Mouse (Mus musculus) naive thymus-derived CD4-positive, alpha-beta T cell, adult 2 months (primary cell): Measurements from ENCODE around the gene Slco1c1.
"Not testable (repeated sequence)": the region's sequence is repeated elsewhere in the genome, so short reads cannot be mapped to it uniquely, and the experiment has no call there.

Source experiments
- DNase-seq: peaks from one replicate; pipeline ENCODE4 v3.0.0-alpha.2; 2011; ENCODE audit warnings: low read depth

Slco1c1 gene

DNA sequence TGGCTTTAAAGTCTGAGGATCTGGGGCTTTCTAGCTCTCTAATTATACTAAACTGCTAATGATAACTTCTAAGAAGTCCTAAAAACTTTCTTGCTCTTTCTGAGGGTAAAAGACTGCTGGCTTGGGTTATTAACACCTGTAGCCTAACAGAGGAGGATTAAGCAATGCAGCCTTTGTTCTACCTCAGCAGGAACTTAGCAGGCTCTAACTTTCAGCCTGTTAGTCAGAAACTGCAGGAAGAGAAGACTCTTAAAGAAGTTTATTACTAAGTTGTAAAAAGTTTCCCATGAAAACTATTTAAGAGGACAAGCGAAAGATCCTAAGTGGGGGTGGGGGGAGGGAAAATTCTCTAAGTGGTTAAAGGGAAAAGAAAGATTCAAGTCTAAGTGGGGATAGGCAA lies 65.8 kb downstream of the Slco1c1 start:
- no peak for DNase-seq

DNA sequence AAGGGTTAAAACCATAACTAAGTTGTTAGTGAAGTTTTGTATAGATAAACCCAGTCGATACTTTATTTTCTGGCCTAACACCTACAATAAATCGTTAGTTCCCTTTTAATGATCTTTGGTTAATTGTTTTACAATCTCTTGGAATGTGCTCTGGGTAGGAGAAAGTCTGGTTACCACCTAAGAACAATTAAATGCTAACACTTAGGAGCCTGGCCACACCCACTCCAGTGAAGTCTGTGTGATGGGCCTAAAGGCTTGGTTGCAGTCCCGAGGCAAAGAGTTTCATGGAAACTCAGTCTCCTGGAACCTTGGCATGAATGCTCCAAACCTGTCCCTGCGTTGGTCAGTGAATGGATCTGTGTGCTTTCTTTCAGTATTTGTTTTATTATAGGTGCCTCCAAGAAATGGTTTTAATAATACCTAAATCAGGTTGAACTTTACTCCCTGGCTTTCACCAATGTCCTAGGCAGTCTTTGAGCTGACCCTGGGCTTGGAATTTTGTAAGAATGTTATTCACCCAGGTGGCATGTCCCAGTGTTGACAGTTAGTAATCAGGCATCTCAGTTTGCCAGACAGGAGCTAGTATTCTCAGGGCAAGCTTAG lies 66.5 kb downstream of the Slco1c1 start:
- not testable (repeated sequence) for DNase-seq

DNA sequence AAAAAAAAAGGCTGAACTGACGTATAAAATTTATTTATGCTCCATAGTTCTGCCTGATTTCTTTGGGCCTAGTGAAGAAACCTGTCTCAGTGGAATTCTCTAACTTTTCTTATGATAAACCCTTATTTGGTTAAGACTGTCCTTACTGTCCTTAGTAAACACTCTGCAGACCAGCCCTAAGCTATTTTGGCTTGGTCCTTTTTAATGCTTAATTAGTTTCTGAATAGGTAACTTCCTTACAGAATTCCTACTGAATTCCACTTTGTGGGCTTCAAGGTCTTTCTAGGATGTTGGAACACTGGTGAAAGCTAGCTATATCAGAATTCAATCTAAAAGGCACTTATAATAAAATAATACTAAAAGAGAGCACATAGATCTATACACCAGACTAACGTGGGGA lies 71.9 kb downstream of the Slco1c1 start:
- DNase-seq, result no peak

DNA sequence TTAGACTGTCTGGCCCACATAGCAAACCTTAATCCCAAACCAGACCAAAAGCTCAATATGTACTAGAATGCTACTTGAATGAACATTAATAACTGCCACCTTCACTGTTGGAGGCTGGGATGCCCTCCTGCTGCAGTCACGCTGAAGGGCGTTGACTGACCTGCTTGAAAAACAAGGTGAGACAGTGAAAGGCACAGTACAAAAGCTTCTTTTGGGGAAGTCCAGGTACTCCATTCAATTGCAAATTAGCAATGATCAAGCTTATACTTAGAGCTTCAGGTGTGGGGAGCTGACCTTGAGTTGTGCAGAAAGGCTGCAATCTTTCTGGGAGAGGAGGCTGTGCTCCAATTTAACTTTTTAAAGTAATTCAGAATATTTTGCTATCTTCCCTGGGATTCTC lies 72.9 kb downstream of the Slco1c1 start:
- DNase-seq, result no peak

DNA sequence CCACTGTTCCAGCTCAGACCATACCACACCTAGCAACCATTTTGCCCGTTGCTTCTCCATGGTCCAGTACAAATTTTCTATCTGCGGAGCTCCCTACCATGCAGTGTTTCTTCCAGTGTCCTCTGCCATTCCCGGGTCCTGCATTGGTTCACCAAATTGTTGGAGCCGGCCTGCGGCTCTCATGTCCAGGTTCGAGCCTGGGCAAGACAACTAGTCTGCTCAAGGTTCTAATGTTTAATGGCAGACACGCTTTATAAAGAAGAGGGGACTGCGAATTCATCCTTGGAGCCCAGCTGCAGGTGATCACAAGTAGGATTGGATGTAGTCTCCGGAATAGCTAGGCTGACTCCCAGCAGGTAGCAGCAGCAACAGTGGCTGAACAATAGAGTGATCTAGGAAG lies 76.8 kb downstream of the Slco1c1 start:
- DNase-seq, result no peak

DNA sequence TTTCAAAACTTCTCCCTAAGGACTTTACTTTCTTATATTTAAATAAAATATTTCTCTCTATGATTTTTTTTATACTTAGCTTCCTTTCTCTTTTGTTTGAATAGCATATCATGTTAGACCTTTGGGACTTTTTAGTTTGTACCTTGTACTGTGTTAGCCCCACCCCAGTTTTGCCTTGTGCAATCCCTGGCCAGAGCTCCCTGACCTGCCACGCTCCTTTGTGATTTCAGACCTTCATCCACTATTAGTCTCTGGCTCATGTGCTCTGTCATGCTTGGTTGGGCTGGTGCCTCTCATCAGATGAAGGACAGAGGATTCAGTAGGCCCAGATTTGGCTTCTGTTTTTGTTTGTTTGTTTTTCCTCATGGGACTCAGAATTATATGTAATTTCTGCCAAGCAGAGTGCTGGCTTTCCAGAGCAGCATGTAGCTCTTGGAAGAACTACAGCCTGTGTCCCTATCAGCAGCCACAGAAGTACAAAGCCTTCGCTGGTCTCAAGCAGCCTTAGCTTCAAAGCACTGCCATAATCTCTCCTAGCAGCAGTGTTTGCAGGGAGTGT lies 86.6 kb downstream of the Slco1c1 start:
- no peak for DNase-seq

DNA sequence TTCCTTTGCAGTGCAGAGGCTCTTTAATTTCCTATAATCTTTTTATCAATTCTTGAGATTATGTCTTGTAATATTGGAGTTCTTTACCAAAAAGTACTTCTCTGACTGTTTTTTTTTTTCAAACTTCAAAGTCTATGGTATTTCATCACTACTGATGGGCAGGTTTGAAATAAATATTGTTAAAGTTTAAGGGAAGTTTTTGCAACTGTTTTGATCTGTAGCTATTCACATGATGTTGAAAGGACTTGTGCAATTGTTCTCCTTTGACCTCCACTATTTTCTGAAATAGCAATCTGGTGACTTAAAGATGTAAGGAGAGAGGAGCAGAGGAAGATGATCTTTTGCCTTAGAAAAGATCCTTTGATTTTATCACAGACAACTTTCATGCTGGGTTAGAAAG lies 89.8 kb downstream of the Slco1c1 start:
- no peak for DNase-seq

DNA sequence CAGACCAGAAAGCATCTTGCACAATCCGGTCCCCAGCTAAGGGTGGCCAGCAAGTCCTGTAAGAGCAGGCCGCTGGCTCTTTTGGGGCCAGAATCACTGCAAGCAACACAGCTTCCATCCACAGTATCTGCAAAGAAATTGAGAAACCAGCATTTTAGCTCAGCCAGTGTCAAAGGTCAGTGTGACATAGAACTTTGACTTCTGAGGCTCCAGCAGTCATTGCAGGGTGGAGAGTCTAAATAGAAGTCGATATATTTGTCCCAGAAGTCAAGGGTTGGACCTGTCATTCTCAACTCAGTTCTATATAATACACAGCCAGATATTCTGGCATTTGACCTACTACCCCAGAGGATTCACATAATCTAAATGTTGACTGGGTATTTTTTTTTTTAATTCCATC lies 91.2 kb downstream of the Slco1c1 start:
- no peak for DNase-seq
